Comparison of ENCODE assay signal across 8 mouse cellular contexts in the genomic region with DNA sequence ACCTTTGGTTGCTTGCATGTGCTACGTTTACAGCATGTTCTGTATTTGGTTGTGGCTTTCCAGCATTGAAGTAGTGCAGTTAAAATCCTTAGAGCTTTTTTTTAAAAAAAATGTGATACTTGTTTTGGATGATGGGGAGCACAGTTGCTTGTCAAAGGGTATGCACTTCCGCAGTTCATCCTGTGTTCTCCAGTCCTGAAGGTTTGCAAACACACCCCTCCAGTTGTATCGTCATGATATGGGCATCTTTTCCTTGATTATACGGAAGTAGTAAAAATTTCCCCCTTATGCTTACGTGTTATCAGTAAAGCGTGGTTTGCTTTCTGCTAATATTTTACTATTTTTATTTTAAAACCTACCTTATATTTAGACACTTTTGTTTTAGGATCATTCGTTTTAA. TPM values are rescaled to one million over a fixed set of nuclear protein-coding genes. Genes with fewer than 3 reads are reported as not detected.
DNase-seq lines count a peak whose midpoint lies in the region; ATAC-seq and TF ChIP-seq lines count a peak whose summit lies in the region.

No protein-coding gene starts in this region.

- H3K36me3 ChIP-seq in kidney, postnatal 0 days (ENCODE audit: insufficient read depth, low read length), result 0 out of 2 replicates have a peak, but pooled peaks cover 4% of the 10 kb centered on the region
- H3K36me3 ChIP-seq in hindbrain, embryonic 16.5 days (ENCODE audit: control insufficient read depth, insufficient read depth, low read length), result 0 out of 2 replicates have a peak, but pooled peaks cover 3% of the 10 kb centered on the region
- 0 out of 2 replicates have a peak, but pooled peaks cover 3% of the 10 kb centered on the region for H3K36me3 ChIP-seq in midbrain, embryonic 16.5 days (ENCODE audit: control insufficient read depth, insufficient read depth, low read length)

- no peak for TF ChIP-seq CTCF in kidney, postnatal 0 days (IDR thresholded peaks at IDR 0.05; ENCODE audit: low read depth)
- no peak for TF ChIP-seq CTCF in bone marrow macrophage, adult 2 months (IDR thresholded peaks at IDR 0.05; ENCODE audit: low read depth, low read length)

- intact Hi-C loops in left cerebral cortex, postnatal 25 days (cut with DNase I), result loop anchor here (5.0 kb wide), 2 partner anchors 70 to 120 kb away; partner anchors contain the start of genes Nisch and Sema3g

- no peak for ATAC-seq in kidney, postnatal 0 days (replicated peaks; ENCODE audit: low FRiP score, low read depth)
- ATAC-seq in hindbrain, embryonic 16.5 days, result no peak
- no peak for ATAC-seq in midbrain, embryonic 16.5 days

- peak overlapping the region; percentile 90; the same call in 1 of the 2 replicates for H3K27ac ChIP-seq in kidney, postnatal 0 days
- no peak overlapping the region for H3K27ac ChIP-seq in bone marrow macrophage, adult 2 months (ENCODE audit: insufficient read depth, low read depth, low read length)
- H3K27ac ChIP-seq in hindbrain, embryonic 16.5 days (ENCODE audit: low read depth, low read length), result peak overlapping the region; percentile 95
- H3K27ac ChIP-seq in midbrain, embryonic 16.5 days (ENCODE audit: low read length), result peak overlapping the region; percentile 94; the same call in 1 of the 2 replicates

- DNase-seq in kidney, postnatal 0 days (ENCODE audit: low spot score), result no peak
- DNase-seq in kidney, postnatal 10 days, result no peak
- DNase-seq in cerebellum, postnatal 36 days, result no peak
- DNase-seq in left cerebral cortex, postnatal 25 days (ENCODE audit: low spot score in 2 of 2), result no peak
- DNase-seq in thymus, adult 18-20 months, result no peak

- peak overlapping the region; percentile 53 for H3K4me3 ChIP-seq in kidney, postnatal 0 days (replicated peaks; ENCODE audit: low read depth, low read length)
- peak overlapping the region; percentile 99 for H3K4me3 ChIP-seq in bone marrow macrophage, adult 2 months (ENCODE audit: insufficient read depth, low read length)
- peak overlapping the region; percentile 93 for H3K4me3 ChIP-seq in hindbrain, embryonic 16.5 days (ENCODE audit: low read length)
- peak overlapping the region; percentile 94 for H3K4me3 ChIP-seq in midbrain, embryonic 16.5 days (ENCODE audit: low read depth, low read length)

- 25% methylated on average over 7 of the region's 7 CpGs for WGBS in kidney, postnatal 0 days
- 44% methylated on average over 7 of the region's 7 CpGs for WGBS in hindbrain, embryonic 16.5 days
- WGBS in midbrain, embryonic 16.5 days, result 53% methylated on average over 7 of the region's 7 CpGs

- H3K9ac ChIP-seq in kidney, postnatal 0 days (ENCODE audit: low read depth, low read length), result peak overlapping the region; percentile 71
- H3K9ac ChIP-seq in hindbrain, embryonic 16.5 days (ENCODE audit: low read depth, low read length), result peak overlapping the region; percentile 96
- peak overlapping the region; percentile 95 for H3K9ac ChIP-seq in midbrain, embryonic 16.5 days (ENCODE audit: low read depth, low read length)

- no peaks in the 10 kb centered on the region for H3K9me3 ChIP-seq in kidney, postnatal 0 days (replicated peaks; ENCODE audit: low read length)
- no peaks in the 10 kb centered on the region for H3K9me3 ChIP-seq in hindbrain, embryonic 16.5 days (ENCODE audit: control insufficient read depth, low read length)
- H3K9me3 ChIP-seq in midbrain, embryonic 16.5 days (replicated peaks; ENCODE audit: control insufficient read depth, low read length, poor library complexity, severe bottlenecking), result no peaks in the 10 kb centered on the region

- H3K4me1 ChIP-seq in kidney, postnatal 0 days (replicated peaks; ENCODE audit: insufficient read depth, low read length), result peaks cover 5% of the 10 kb centered on the region; the same call in 1 of the 2 replicates
- peaks cover 4% of the 10 kb centered on the region for H3K4me1 ChIP-seq in bone marrow macrophage, adult 2 months (ENCODE audit: control insufficient read depth, insufficient read depth, low read length)
- peaks cover 21% of the 10 kb centered on the region for H3K4me1 ChIP-seq in hindbrain, embryonic 16.5 days (ENCODE audit: control insufficient read depth, insufficient read depth, low read depth, low read length)
- peaks cover 22% of the 10 kb centered on the region for H3K4me1 ChIP-seq in midbrain, embryonic 16.5 days (ENCODE audit: control insufficient read depth, insufficient read depth, low read length)

- no peak for TF ChIP-seq POLR2A in bone marrow macrophage, adult 2 months (IDR thresholded peaks at IDR 0.05; ENCODE audit: borderline replicate concordance, low read depth, low read length)

- H3K4me2 ChIP-seq in kidney, postnatal 0 days (ENCODE audit: low read length), result peak overlapping the region; percentile 72
- H3K4me2 ChIP-seq in hindbrain, embryonic 16.5 days (ENCODE audit: low read length), result peak overlapping the region; percentile 73
- peak overlapping the region; percentile 82 for H3K4me2 ChIP-seq in midbrain, embryonic 16.5 days (ENCODE audit: low read length)

- no peaks in the 10 kb centered on the region for H3K27me3 ChIP-seq in kidney, postnatal 0 days (ENCODE audit: insufficient read depth, low read length)
- no peaks in the 10 kb centered on the region for H3K27me3 ChIP-seq in hindbrain, embryonic 16.5 days (replicated peaks; ENCODE audit: control insufficient read depth, insufficient read depth, low read length)
- no peaks in the 10 kb centered on the region for H3K27me3 ChIP-seq in midbrain, embryonic 16.5 days (ENCODE audit: control insufficient read depth, insufficient read depth, low read depth, low read length)

RNA-seq across cellular contexts. Expression of gene Capn7, which starts 1.0 kb away (rescaled TPM):
- polyA plus RNA-seq in kidney, postnatal 0 days (2015; fragmentation: Nextera tagmentation; extraction: Ambion mirVana), result 38.8 and 40.3 TPM in 2 replicates
- polyA plus RNA-seq in bone marrow macrophage, adult 2 months (2012; ENCODE audit: insufficient read depth, insufficient read length, missing spikeins), result 37.5 and 39.7 TPM in 2 replicates
- 76.5 and 86.9 TPM in 2 replicates for polyA plus RNA-seq in hindbrain, embryonic 16.5 days (2015; fragmentation: Nextera tagmentation; extraction: Ambion mirVana)
- 88.8 and 94.5 TPM in 2 replicates for polyA plus RNA-seq in midbrain, embryonic 16.5 days (2015; fragmentation: Nextera tagmentation; extraction: Ambion mirVana)
- total RNA-seq in left cerebral cortex, postnatal 25 days (2021), result 10 to 100 TPM; 35.6 to 37.2 TPM

RNA-seq across cellular contexts. Expression of gene Dnah1, which starts 13.7 kb away (rescaled TPM):
- polyA plus RNA-seq in kidney, postnatal 0 days (2015; fragmentation: Nextera tagmentation; extraction: Ambion mirVana), result 4.3 and 4.4 TPM in 2 replicates
- not detected in 2 replicates for polyA plus RNA-seq in bone marrow macrophage, adult 2 months (2012; ENCODE audit: insufficient read depth, insufficient read length, missing spikeins)
- polyA plus RNA-seq in hindbrain, embryonic 16.5 days (2015; fragmentation: Nextera tagmentation; extraction: Ambion mirVana), result 3.7 and 4.2 TPM in 2 replicates
- polyA plus RNA-seq in midbrain, embryonic 16.5 days (2015; fragmentation: Nextera tagmentation; extraction: Ambion mirVana), result 4.9 TPM in 2 replicates
- total RNA-seq in left cerebral cortex, postnatal 25 days (2021), result 1 to 10 TPM; 4.1 to 4.7 TPM
